Mouse (Mus musculus) limb, embryonic 15.5 days (tissue): ENCODE results near the gene Arl4c. TPM values are rescaled to one million over a fixed set of nuclear protein-coding genes. Genes with fewer than 3 reads are reported as not detected.

Source experiments
- ATAC-seq: fragments of 200-750 bp; cut with Nextera tagmentation; 2 replicates; pipeline ENCODE4 v1.8.0; 2017; ENCODE audit warnings: low read depth, moderate TSS enrichment; ENCODE audit not compliant: insufficient number of reproducible peaks, low FRiP score, low TSS enrichment
- H3K27ac ChIP-seq: fragments of 300-500 bp; sonication (generic); 2 replicates; pipeline ENCODE4 v1.5.1; 2015; ENCODE audit warnings: moderate library complexity, mild to moderate bottlenecking, inconsistent platforms
- H3K27me3 ChIP-seq: fragments of 300-500 bp; sonication (generic); 2 replicates; pipeline ENCODE4 v1.6.1; 2015; ENCODE audit warnings: inconsistent platforms
- H3K36me3 ChIP-seq: fragments of 300-500 bp; sonication (generic); 2 replicates; pipeline ENCODE4 v1.6.1; 2015; ENCODE audit warnings: inconsistent platforms
- H3K4me1 ChIP-seq: fragments of 300-500 bp; sonication (generic); 2 replicates; pipeline ENCODE4 v1.6.1; 2015; ENCODE audit warnings: inconsistent platforms
- H3K4me2 ChIP-seq: fragments of 300-500 bp; sonication (generic); 2 replicates; pipeline ENCODE4 v1.6.1; 2015; ENCODE audit warnings: mild to moderate bottlenecking, inconsistent platforms
- H3K4me3 ChIP-seq: fragments of 300-500 bp; sonication (generic); 2 replicates; pipeline ENCODE4 v1.5.1; 2015; ENCODE audit warnings: mild to moderate bottlenecking, inconsistent platforms
- H3K9ac ChIP-seq: fragments of 300-500 bp; sonication (generic); 2 replicates; pipeline ENCODE4 v1.6.1; 2015; ENCODE audit warnings: inconsistent platforms
- H3K9me3 ChIP-seq: fragments of 300-500 bp; sonication (generic); 2 replicates; pipeline ENCODE4 v1.6.1; 2016; ENCODE audit warnings: inconsistent platforms
- WGBS: fragments of 180-500 bp; shearing (Covaris S2); methylation state at CpG from one replicate; pipeline ENCODE4 v1.1.7; 2015; 5-methylcytosine and 5-hydroxymethylcytosine counted together
- polyA plus RNA-seq: library from polyadenylated mRNA; unstranded; fragments of >200 nt; fragmentation: Nextera tagmentation; extraction: Ambion mirVana; gene quantifications from 2 replicates; pipeline ENCODE4 v1.2.1, GENCODE M21; 2015

The Arl4c gene
- polyA plus RNA-seq, 1 experiment from 2014 or later: 7.8 TPM

DNA sequence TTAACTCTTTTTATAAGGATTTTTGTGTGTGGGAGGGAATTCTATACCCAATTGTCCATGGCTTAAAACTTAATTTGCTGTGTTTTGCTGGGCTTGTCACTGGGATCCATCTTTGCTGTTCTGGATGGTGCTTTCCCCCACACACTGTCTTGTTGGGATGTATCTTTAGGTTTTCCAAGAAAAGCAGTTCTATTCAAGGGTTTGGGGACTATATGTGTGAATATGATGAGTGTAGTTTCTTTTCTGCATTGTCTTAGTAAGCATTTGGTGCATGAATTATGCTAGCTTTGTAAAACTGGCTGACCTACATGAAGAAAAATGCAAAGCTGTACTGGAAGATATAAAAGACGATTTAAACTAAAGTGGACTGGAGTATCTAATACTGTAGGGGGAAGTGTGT is 23.7 kb upstream of the Arl4c start:
- H3K36me3 ChIP-seq: no peaks in the 10 kb centered on the region
- H3K4me2 ChIP-seq: no peak overlapping the region
- 76% methylated on average over 1 of the region's 1 CpGs for WGBS
- no peak overlapping the region for H3K4me3 ChIP-seq
- H3K27ac ChIP-seq: no peak overlapping the region
- H3K27me3 ChIP-seq: no peaks in the 10 kb centered on the region
- no peak for ATAC-seq
- H3K9ac ChIP-seq: no peak overlapping the region
- H3K4me1 ChIP-seq: no peaks in the 10 kb centered on the region
- no peaks in the 10 kb centered on the region for H3K9me3 ChIP-seq

DNA sequence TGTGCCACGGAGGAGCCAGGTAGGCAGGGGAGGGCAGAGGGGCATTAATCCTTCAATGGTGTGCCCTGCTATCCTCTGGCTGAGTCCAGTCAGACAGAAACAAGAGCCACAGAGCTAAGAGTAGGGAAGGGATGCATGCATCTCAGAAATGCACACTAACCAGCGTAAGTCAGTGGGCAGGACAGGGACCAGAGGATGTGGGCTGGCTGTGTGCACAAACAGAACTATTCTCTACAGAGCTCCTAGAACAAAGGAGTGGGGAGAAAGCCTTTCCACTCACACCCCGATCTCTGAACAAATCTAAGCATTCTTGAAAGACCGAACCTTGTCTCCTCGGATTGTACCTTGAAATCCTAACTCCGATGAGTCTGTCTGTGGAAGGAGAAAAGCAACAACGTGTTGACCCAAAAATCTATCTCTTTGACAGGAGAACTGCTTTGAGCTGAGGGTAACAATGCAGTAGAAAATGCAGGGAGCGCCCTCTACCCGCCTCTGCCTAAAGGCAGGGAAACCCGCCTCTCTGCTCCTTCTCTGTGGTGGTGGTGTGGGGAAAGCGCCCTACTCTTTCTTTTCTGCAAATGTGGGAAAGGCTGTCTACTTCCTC is 18.7 kb upstream of the Arl4c start:
- no peak overlapping the region for H3K4me2 ChIP-seq
- no peak for ATAC-seq
- no peaks in the 10 kb centered on the region for H3K27me3 ChIP-seq
- H3K36me3 ChIP-seq: no peaks in the 10 kb centered on the region
- H3K9ac ChIP-seq: no peak overlapping the region
- no peaks in the 10 kb centered on the region for H3K9me3 ChIP-seq
- H3K4me1 ChIP-seq: no peaks in the 10 kb centered on the region
- H3K4me3 ChIP-seq: no peak overlapping the region
- H3K27ac ChIP-seq: no peak overlapping the region
- WGBS: 51% methylated on average over 11 of the region's 11 CpGs

DNA sequence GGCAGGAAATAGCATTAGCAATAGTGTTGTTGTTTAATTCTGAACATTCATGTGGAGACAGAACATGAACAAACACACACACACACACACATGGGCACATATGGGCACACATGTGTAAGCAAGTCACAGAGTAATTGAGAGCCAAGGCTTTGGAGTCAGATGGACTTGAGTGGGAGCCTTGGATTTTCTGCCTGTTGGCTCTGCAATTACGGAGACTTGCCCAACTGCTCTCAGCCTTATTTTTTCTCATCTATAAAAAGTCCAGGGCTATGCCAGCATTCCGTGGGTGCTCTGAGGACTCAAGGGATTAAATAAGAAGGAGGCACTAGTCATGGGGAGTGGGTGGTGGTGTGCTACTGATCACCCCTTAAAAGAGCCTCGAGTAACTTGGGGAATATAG is 16.5 kb upstream of the Arl4c start:
- H3K36me3 ChIP-seq: no peaks in the 10 kb centered on the region
- H3K4me1 ChIP-seq: no peaks in the 10 kb centered on the region
- no peak overlapping the region for H3K9ac ChIP-seq
- no peaks in the 10 kb centered on the region for H3K27me3 ChIP-seq
- no peak overlapping the region for H3K27ac ChIP-seq
- H3K4me2 ChIP-seq: no peak overlapping the region
- no peak overlapping the region for H3K4me3 ChIP-seq
- no peak for ATAC-seq
- WGBS: 72% methylated on average over 3 of the region's 3 CpGs
- H3K9me3 ChIP-seq: no peaks in the 10 kb centered on the region

DNA sequence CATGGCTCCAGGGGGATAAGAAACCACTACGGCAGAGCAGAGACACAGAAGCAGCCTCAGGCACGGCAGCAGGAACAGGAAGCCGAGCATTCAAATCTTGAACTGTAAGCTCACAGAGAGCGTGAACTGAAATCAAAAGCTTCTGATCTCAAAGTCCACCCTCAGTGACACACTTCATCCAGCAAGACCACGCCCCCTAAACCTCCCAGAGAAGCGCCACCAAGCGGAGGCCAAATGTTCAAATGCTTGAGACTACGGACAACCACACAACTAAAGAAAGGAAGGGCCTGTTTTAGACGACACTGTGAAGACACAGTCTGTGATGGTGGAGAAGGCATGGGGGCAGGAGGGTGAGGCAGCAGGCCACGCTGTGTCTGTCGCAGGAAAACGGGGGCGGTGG is 15.7 kb upstream of the Arl4c start:
- H3K4me3 ChIP-seq: no peak overlapping the region
- H3K4me2 ChIP-seq: no peak overlapping the region
- ATAC-seq: no peak
- H3K4me1 ChIP-seq: no peaks in the 10 kb centered on the region
- no peaks in the 10 kb centered on the region for H3K27me3 ChIP-seq
- WGBS: 72% methylated on average over 13 of the region's 13 CpGs
- H3K9me3 ChIP-seq: no peaks in the 10 kb centered on the region
- H3K27ac ChIP-seq: no peak overlapping the region
- no peaks in the 10 kb centered on the region for H3K36me3 ChIP-seq
- no peak overlapping the region for H3K9ac ChIP-seq

DNA sequence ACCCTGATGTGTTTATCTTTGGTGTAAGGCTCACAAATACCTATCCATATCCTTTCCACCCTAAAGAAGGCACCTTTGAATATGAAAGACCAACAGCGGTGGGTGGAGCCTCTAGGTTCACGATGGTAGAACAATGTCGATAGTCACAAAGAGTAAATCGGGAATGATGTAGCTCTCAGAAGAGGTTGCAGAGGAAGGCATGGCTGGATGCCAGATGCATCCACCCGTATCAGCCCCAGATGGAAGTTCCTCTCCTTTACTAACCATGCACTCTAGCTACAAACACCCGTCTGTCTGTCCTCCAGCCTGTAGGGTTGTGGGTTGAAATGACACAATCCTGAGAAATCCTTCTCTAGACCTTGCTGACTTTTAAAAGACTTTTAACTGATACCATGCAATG is 10.0 kb upstream of the Arl4c start:
- H3K4me2 ChIP-seq: no peak overlapping the region
- no peak overlapping the region for H3K27ac ChIP-seq
- H3K36me3 ChIP-seq: no peaks in the 10 kb centered on the region
- no peaks in the 10 kb centered on the region for H3K4me1 ChIP-seq
- no peaks in the 10 kb centered on the region for H3K27me3 ChIP-seq
- 83% methylated on average over 6 of the region's 6 CpGs for WGBS
- no peak overlapping the region for H3K9ac ChIP-seq
- no peak for ATAC-seq
- no peak overlapping the region for H3K4me3 ChIP-seq
- H3K9me3 ChIP-seq: no peaks in the 10 kb centered on the region

DNA sequence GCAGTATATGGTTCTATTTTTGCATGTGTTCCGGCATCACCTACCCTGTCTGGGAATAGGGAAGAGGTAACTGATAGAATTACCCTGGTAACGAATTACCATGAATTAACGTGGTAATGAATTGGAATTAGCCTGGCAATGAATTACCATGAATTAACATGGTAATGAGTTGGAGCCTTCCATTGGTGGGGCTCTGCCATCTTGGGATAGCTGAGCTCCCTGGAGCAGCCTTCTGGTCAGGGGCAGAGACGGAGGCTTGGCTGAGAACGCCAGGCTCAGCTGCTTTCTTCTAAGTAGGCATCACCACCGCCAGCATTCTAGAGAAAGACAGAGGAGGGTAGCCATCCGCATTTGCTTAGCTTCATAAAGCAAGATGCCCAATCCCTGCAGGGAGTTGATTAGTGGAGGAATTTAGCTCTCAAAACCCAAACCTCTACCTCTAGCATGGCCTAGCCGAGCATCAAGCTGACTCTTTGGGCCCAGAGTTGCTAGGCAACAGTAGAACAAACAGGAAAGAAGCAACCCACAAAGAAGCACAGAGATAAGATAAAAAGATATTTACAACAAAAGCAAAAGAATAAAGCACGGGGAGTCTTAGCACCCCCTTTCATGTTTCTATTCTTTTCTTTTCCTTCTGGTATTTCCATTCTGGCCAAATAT is 6.8 kb upstream of the Arl4c start:
- no peak for ATAC-seq
- WGBS: 75% methylated on average over 9 of the region's 9 CpGs
- 0 out of 2 replicates have a peak, but pooled peaks cover 5% of the 10 kb centered on the region for H3K27me3 ChIP-seq
- H3K9ac ChIP-seq: no peak overlapping the region
- no peaks in the 10 kb centered on the region for H3K9me3 ChIP-seq
- no peak overlapping the region for H3K27ac ChIP-seq
- no peak overlapping the region for H3K4me2 ChIP-seq
- no peak overlapping the region for H3K4me3 ChIP-seq
- no peaks in the 10 kb centered on the region for H3K36me3 ChIP-seq
- peaks cover 4% of the 10 kb centered on the region; the same call in 1 of the 2 replicates for H3K4me1 ChIP-seq

DNA sequence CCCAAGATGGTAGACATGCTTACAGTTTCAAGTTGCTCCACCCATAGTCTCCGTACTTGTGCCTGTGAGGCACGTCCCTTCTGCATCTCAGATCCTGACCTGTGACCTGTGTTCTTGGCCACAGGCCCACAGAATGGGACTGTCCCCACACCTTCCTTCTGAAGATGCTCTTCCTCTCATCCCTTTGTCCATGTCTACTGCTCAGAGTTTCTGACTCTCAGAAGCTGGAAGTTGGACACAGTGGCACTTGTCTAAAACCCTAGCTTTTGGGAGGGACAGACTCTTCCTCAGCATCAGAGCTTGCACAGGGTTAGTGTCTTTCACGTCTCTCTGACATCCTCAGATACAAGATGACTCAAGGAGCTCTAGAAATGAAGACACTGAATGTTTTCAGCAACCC is 6.2 kb upstream of the Arl4c start:
- 0 out of 2 replicates have a peak, but pooled peaks cover 7% of the 10 kb centered on the region for H3K27me3 ChIP-seq
- H3K4me2 ChIP-seq: no peak overlapping the region
- no peaks in the 10 kb centered on the region for H3K9me3 ChIP-seq
- ATAC-seq: no peak
- H3K4me3 ChIP-seq: no peak overlapping the region
- no peak overlapping the region for H3K9ac ChIP-seq
- no peak overlapping the region for H3K27ac ChIP-seq
- no peaks in the 10 kb centered on the region for H3K36me3 ChIP-seq
- peaks cover 4% of the 10 kb centered on the region; the same call in 1 of the 2 replicates for H3K4me1 ChIP-seq
- WGBS: 75% methylated on average over 3 of the region's 3 CpGs

DNA sequence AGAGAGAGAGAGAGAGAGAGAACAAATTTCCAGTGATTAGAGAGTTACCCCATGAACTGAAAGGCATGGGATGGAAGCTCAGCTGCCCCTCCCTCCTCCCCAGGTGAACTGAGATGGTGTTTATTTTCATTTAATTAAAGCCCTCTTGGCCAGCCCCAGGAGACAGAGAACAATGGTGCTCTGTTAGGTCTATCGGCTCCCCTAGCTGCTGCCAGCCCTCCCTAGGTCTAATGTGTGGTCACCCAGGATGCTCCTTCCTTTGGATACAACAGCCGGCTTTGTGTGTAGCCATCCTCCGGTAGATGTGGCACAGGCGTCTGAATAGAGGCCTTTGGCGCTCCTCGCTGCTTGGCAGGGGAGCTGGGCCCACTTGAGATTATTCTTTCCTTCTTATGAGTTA is 5.5 kb upstream of the Arl4c start:
- ATAC-seq: no peak
- Histone ChIP-seq H3K4me2 (no peak overlapping the region), H3K4me1 (peaks cover 5% of the 10 kb centered on the region), H3K4me3 (no peak overlapping the region), H3K27me3 (0 out of 2 replicates have a peak, but pooled peaks cover 7% of the 10 kb centered on the region), H3K9ac (no peak overlapping the region), H3K27ac (no peak overlapping the region), H3K36me3 (no peaks in the 10 kb centered on the region), H3K9me3 (no peaks in the 10 kb centered on the region)
- 52% methylated on average over 6 of the region's 6 CpGs for WGBS

DNA sequence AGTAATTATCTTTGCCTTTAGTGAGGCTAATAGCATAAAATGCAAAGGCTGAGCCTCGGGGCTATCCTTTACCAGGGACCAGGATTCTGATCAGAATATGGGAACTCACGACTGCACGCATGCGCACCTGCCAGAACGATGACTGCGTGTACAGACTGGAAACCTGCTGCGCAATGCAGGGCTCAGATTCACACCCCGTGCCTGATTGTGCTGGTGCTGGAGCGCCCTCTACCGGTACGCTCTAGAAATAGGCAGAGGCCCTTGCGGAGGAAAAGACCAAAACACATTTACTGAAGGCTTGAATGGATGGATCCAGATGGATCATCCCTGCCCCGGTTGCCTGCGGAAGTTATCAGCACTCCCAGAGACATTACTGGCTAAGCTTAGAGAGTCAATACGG is 3.8 kb upstream of the Arl4c start:
- Histone ChIP-seq H3K27ac (no peak overlapping the region), H3K4me1 (peaks cover 13% of the 10 kb centered on the region), H3K9ac (no peak overlapping the region), H3K9me3 (no peaks in the 10 kb centered on the region), H3K4me2 (0 out of 2 replicates have a peak overlapping the region, but pooled peaks have one; percentile 26), H3K27me3 (0 out of 2 replicates have a peak, but pooled peaks cover 7% of the 10 kb centered on the region), H3K4me3 (no peak overlapping the region), H3K36me3 (no peaks in the 10 kb centered on the region)
- peak; percentile 46; the same call in 1 of the 2 replicates for ATAC-seq
- WGBS: 2% methylated on average over 15 of the region's 15 CpGs

DNA sequence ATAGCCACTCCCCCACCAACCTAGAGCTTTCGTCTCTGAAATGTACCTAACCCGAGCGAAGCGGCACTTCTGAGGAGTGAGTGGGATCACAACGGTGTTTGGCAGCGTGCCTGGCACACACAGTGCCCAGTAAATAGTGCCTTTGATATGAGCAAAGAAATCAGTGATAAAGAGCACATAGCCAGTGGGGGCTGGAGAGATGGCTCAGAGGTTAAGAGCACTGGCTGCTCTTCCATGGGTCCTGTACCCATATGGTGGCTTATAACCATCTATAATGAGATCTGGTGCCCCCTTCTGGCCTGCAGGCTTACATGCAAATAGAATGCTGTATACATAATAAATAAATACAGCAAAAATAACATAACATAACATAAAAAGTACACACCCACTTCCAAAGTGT is 3.0 kb upstream of the Arl4c start:
- no peak overlapping the region for H3K4me3 ChIP-seq
- H3K27ac ChIP-seq: no peak overlapping the region
- no peak overlapping the region for H3K4me2 ChIP-seq
- no peaks in the 10 kb centered on the region for H3K9me3 ChIP-seq
- ATAC-seq: no peak
- no peak overlapping the region for H3K9ac ChIP-seq
- 69% methylated on average over 6 of the region's 6 CpGs for WGBS
- H3K27me3 ChIP-seq: 0 out of 2 replicates have a peak, but pooled peaks cover 7% of the 10 kb centered on the region
- no peaks in the 10 kb centered on the region for H3K36me3 ChIP-seq
- H3K4me1 ChIP-seq: peaks cover 20% of the 10 kb centered on the region

DNA sequence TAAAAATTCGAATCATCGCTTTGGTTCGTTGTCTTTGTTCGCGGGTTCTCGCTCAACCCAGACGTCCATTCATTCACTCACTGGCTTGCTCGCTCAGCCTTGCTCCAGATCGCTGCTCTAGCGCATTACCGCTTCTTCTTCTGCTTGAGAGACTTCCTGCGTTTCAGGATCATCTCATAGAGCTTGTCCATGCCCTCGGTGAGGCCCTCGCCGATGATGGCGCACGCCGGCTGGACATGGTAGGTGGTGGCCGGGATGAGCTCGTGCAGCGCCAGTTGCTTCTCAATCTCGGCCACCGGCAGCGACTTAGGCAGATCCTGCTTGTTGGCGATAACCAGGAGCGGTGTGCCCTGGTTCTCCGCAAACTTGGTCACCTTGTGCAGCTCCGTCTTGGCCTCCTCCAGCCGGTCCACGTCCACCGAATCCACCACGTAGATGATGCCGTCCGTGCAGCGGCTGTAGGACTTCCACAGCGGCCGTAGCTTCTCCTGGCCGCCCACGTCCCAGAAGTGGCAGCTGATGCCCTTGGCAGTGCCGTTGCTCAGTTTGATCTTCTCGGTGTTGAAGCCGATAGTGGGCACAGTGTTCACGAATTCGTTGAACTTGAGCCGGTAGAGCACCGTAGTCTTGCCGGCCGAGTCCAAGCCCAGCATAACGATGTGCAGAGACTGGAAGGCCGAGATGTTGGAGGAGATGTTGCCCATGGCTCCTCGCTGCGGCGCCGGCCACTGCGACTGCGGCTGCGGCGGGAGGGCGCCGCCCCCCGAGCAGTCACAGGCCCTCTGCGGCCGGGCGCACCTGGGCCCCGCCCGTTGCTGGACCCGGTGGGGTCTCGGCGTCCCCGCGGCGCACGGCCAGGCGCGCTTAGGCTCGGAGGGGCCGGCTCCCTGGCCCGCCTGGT is 810 bp downstream of the Arl4c start:
- Histone ChIP-seq H3K9ac (peak overlapping the region; percentile 73), H3K27ac (peak overlapping the region; percentile 87), H3K4me3 (peak overlapping the region; percentile 82), H3K36me3 (no peaks in the 10 kb centered on the region), H3K9me3 (no peaks in the 10 kb centered on the region), H3K4me2 (peak overlapping the region; percentile 93), H3K27me3 (0 out of 2 replicates have a peak, but pooled peaks cover 5% of the 10 kb centered on the region), H3K4me1 (peaks cover 25% of the 10 kb centered on the region)
- no peak; the same call in 1 of the 2 replicates for ATAC-seq
- WGBS: 1% methylated on average over 76 of the region's 78 CpGs
